Mouse (Mus musculus) cerebellum, postnatal 25 days (tissue): ENCODE results near the gene Ppcdc.
A peak's percentile ranks its signal among the peaks of the same experiment; 100 is the strongest.

Experiments used
- DNase-seq, 2 experiments: peaks; one replicate each; pipeline ENCODE4 v3.0.0; 2021; ENCODE audit warnings: mixed read lengths in 2 of 2

Ppcdc gene

GRCm38 (mm10) chr9:57439522-57440295 lies at the start of gene Ppcdc:
Gene Ppcdc (minus strand): TSS chr9:57440124.
- peak; percentile 87 to 92 for DNase-seq

- DNase-seq, result no peak
Measured at GRCm38 (mm10) chr9:57487807-57488206, 47.9 kb upstream of the Ppcdc start.

GRCm38 (mm10) chr9:57485774-57486173 lies 45.9 kb upstream of the Ppcdc start:
- peak; percentile 80 to 89 for DNase-seq

GRCm38 (mm10) chr9:57468914-57469313 lies 29.0 kb upstream of the Ppcdc start:
- DNase-seq, result peak in 1 of 2 experiments; percentile 37

- DNase-seq, result peak; percentile 91 to 96
Measured at GRCm38 (mm10) chr9:57467896-57468549, 28.1 kb upstream of the Ppcdc start, which contains the start of gene Scamp5. Gene Scamp5 (minus strand): TSS chr9:57468060.

- DNase-seq, result peak; percentile 74 to 77
Measured at GRCm38 (mm10) chr9:57467271-57467771, 27.4 kb upstream of the Ppcdc start.

- DNase-seq, result no peak
Measured at GRCm38 (mm10) chr9:57466101-57466500, 26.2 kb upstream of the Ppcdc start.

- DNase-seq, result no peak
Measured at GRCm38 (mm10) chr9:57462866-57463265, 22.9 kb upstream of the Ppcdc start.

GRCm38 (mm10) chr9:57459707-57460106 lies 19.8 kb upstream of the Ppcdc start:
- DNase-seq, result no peak

GRCm38 (mm10) chr9:57453516-57453915 lies 13.6 kb upstream of the Ppcdc start:
- DNase-seq, result no peak

GRCm38 (mm10) chr9:57452624-57453462 lies 12.9 kb upstream of the Ppcdc start:
- no peak for DNase-seq

GRCm38 (mm10) chr9:57449715-57450114 lies 9.8 kb upstream of the Ppcdc start:
- no peak for DNase-seq

GRCm38 (mm10) chr9:57440620-57441019 lies 696 bp upstream of the Ppcdc start:
- DNase-seq, result no peak

- DNase-seq, result no peak
Measured at GRCm38 (mm10) chr9:57439083-57439482, 841 bp downstream of the Ppcdc start.

- DNase-seq, result no peak
Measured at GRCm38 (mm10) chr9:57437896-57438614, 1.9 kb downstream of the Ppcdc start.

GRCm38 (mm10) chr9:57436166-57436565 lies 3.8 kb downstream of the Ppcdc start:
- no peak for DNase-seq

- no peak for DNase-seq
Measured at GRCm38 (mm10) chr9:57434405-57435165, 5.3 kb downstream of the Ppcdc start.

- peak; percentile 81 to 89 for DNase-seq
Measured at GRCm38 (mm10) chr9:57433097-57434032, 6.6 kb downstream of the Ppcdc start.

GRCm38 (mm10) chr9:57432480-57432879 lies 7.4 kb downstream of the Ppcdc start:
- DNase-seq, result no peak

- DNase-seq, result no peak
Measured at GRCm38 (mm10) chr9:57431202-57431601, 8.7 kb downstream of the Ppcdc start.
